Mouse (Mus musculus) macrophage (primary cell): ENCODE results near the gene Fads1. TPM values are rescaled to one million over a fixed set of nuclear protein-coding genes. Genes with fewer than 3 reads are reported as not detected.
A peak's percentile ranks its signal among the peaks of the same experiment; 100 is the strongest.

Experiments used
- H3K27ac ChIP-seq: fragments of 350-480 bp; formaldehyde crosslinking; 2 replicates; pipeline ENCODE4 v1.9.0; 2021
- H3K36me3 ChIP-seq: fragments of 350-480 bp; formaldehyde crosslinking; 2 replicates; pipeline ENCODE4 v1.9.0; 2021; ENCODE audit errors: inconsistent target
- H3K4me3 ChIP-seq: fragments of 350-480 bp; formaldehyde crosslinking; 2 replicates; pipeline ENCODE4 v1.9.0; 2021; ENCODE audit errors: inconsistent target
- H3K79me2 ChIP-seq: fragments of 350-480 bp; formaldehyde crosslinking; 2 replicates; pipeline ENCODE4 v1.9.0; 2021; ENCODE audit errors: inconsistent target
- WGBS: methylation state at CpG from one replicate; pipeline ENCODE4 v1.1.7; 2026; ENCODE audit warnings: inconsistent platforms; ENCODE audit not compliant: missing documents; 5-methylcytosine and 5-hydroxymethylcytosine counted together
- polyA plus RNA-seq: library from polyadenylated mRNA; stranded (reverse); fragments of 250-400 nt; gene quantifications from 3 replicates; pipeline ENCODE4 v1.2.4, GENCODE M21; 2018; ENCODE audit warnings: inconsistent platforms

The Fads1 gene
- polyA plus RNA-seq, 1 experiment from 2014 or later: 63.4 TPM

- 95% methylated on average over 8 of the region's 8 CpGs for WGBS
- Histone ChIP-seq H3K79me2 (peaks cover 43% of the 10 kb centered on the region), H3K27ac (no peak overlapping the region), H3K4me3 (no peak overlapping the region), H3K36me3 (peaks cover 23% of the 10 kb centered on the region; the same call in 1 of the 2 replicates)
Observed at GRCm38 (mm10) chr19:10186569-10186968, 3.9 kb downstream of the Fads1 start.

- Histone ChIP-seq H3K79me2 (peaks cover 40% of the 10 kb centered on the region), H3K36me3 (peaks cover 31% of the 10 kb centered on the region; the same call in 1 of the 2 replicates), H3K4me3 (no peak overlapping the region), H3K27ac (peak overlapping the region; percentile 24; the same call in 1 of the 2 replicates)
- WGBS: 84% methylated on average over 9 of the region's 10 CpGs
Observed at GRCm38 (mm10) chr19:10188281-10188811, 5.7 kb downstream of the Fads1 start.

- WGBS: 96% methylated on average over 6 of the region's 6 CpGs
- 0 out of 2 replicates have a peak overlapping the region, but pooled peaks have one; percentile 24 for H3K27ac ChIP-seq
- peaks cover 37% of the 10 kb centered on the region; the same call in 1 of the 2 replicates for H3K36me3 ChIP-seq
- H3K4me3 ChIP-seq: no peak overlapping the region
- H3K79me2 ChIP-seq: peaks cover 33% of the 10 kb centered on the region
Observed at GRCm38 (mm10) chr19:10189022-10189421, 6.3 kb downstream of the Fads1 start.

GRCm38 (mm10) chr19:10189940-10190339, 7.3 kb downstream of the Fads1 start:
- Histone ChIP-seq H3K79me2 (peaks cover 24% of the 10 kb centered on the region), H3K36me3 (peaks cover 47% of the 10 kb centered on the region; the same call in 1 of the 2 replicates), H3K27ac (peak overlapping the region; percentile 84), H3K4me3 (no peak overlapping the region)
- WGBS: 96% methylated on average over 8 of the region's 8 CpGs

- peaks cover 15% of the 10 kb centered on the region; the same call in 1 of the 2 replicates for H3K79me2 ChIP-seq
- WGBS: 53% methylated on average over 2 of the region's 2 CpGs
- H3K4me3 ChIP-seq: no peak overlapping the region
- H3K27ac ChIP-seq: peak overlapping the region; percentile 84
- H3K36me3 ChIP-seq: peaks cover 44% of the 10 kb centered on the region; the same call in 1 of the 2 replicates
Observed at GRCm38 (mm10) chr19:10190796-10191195, 8.1 kb downstream of the Fads1 start.

- Histone ChIP-seq H3K36me3 (peaks cover 39% of the 10 kb centered on the region; the same call in 1 of the 2 replicates), H3K4me3 (no peak overlapping the region), H3K27ac (peak overlapping the region; percentile 84), H3K79me2 (peaks cover 10% of the 10 kb centered on the region; the same call in 1 of the 2 replicates)
- WGBS: 13% methylated on average over 7 of the region's 7 CpGs
Observed at GRCm38 (mm10) chr19:10191326-10191725, 8.6 kb downstream of the Fads1 start.

- peaks cover 30% of the 10 kb centered on the region for H3K36me3 ChIP-seq
- H3K27ac ChIP-seq: no peak overlapping the region
- WGBS: 97% methylated on average over 11 of the region's 11 CpGs
- no peaks in the 10 kb centered on the region; the same call in 1 of the 2 replicates for H3K79me2 ChIP-seq
- H3K4me3 ChIP-seq: no peak overlapping the region
Observed at GRCm38 (mm10) chr19:10194337-10194736, 11.6 kb downstream of the Fads1 start.

- H3K79me2 ChIP-seq: peaks cover 5% of the 10 kb centered on the region; the same call in 1 of the 2 replicates
- WGBS: 91% methylated on average over 5 of the region's 5 CpGs
- no peak overlapping the region for H3K4me3 ChIP-seq
Observed at GRCm38 (mm10) chr19:10195252-10195651, 12.6 kb downstream of the Fads1 start.

GRCm38 (mm10) chr19:10197130-10197529, 14.4 kb downstream of the Fads1 start:
- Histone ChIP-seq H3K79me2 (peaks cover 24% of the 10 kb centered on the region), H3K4me3 (no peak overlapping the region), H3K36me3 (peaks cover 45% of the 10 kb centered on the region), H3K27ac (no peak overlapping the region)
- 100% methylated on average over 4 of the region's 4 CpGs for WGBS

More at GRCm38 (mm10) chr19:10195252-10195651, 12.6 kb downstream of the Fads1 start:
- no peak overlapping the region for H3K27ac ChIP-seq
- peaks cover 39% of the 10 kb centered on the region for H3K36me3 ChIP-seq

GRCm38 (mm10) chr19:10198286-10198685, 15.6 kb downstream of the Fads1 start:
- Histone ChIP-seq H3K79me2 (peaks cover 36% of the 10 kb centered on the region), H3K4me3 (no peak overlapping the region), H3K36me3 (peaks cover 37% of the 10 kb centered on the region), H3K27ac (no peak overlapping the region)
- WGBS: 95% methylated on average over 2 of the region's 2 CpGs

- 41% methylated on average over 3 of the region's 3 CpGs for WGBS
- peaks cover 33% of the 10 kb centered on the region for H3K36me3 ChIP-seq
- H3K4me3 ChIP-seq: no peak overlapping the region
- no peak overlapping the region for H3K27ac ChIP-seq
- H3K79me2 ChIP-seq: peaks cover 39% of the 10 kb centered on the region
Observed at GRCm38 (mm10) chr19:10198723-10199122, 16.0 kb downstream of the Fads1 start.

GRCm38 (mm10) chr19:10203146-10203847, 20.6 kb downstream of the Fads1 start:
- Histone ChIP-seq H3K79me2 (peaks cover 64% of the 10 kb centered on the region), H3K4me3 (peak overlapping the region; percentile 99), H3K27ac (peak overlapping the region; percentile 95), H3K36me3 (peaks cover 36% of the 10 kb centered on the region)
- WGBS: 3% methylated on average over 23 of the region's 23 CpGs

- WGBS: under 1% methylated on average over 40 of the region's 40 CpGs
Observed at GRCm38 (mm10) chr19:10203848-10204615, 21.3 kb downstream of the Fads1 start, which contains the start of the genes Tmem258 and Fen1. Gene Tmem258 (plus strand): TSS chr19:10204014. Gene Fen1 (minus strand): TSS chr19:10204169.

GRCm38 (mm10) chr19:10204616-10205001, 21.9 kb downstream of the Fads1 start:
- H3K4me3 ChIP-seq: peak overlapping the region; percentile 99
- WGBS: 5% methylated on average over 5 of the region's 5 CpGs
- peaks cover 44% of the 10 kb centered on the region for H3K36me3 ChIP-seq
- peak overlapping the region; percentile 95 for H3K27ac ChIP-seq
- peaks cover 64% of the 10 kb centered on the region for H3K79me2 ChIP-seq

More at GRCm38 (mm10) chr19:10203848-10204615, 21.3 kb downstream of the Fads1 start, which contains the start of the genes Tmem258 and Fen1:
- Histone ChIP-seq H3K27ac (peak within 1 kb of the TSS; percentile 95), H3K36me3 (peaks cover 43% of the 10 kb centered on the region), H3K4me3 (peak within 1 kb of the TSS; percentile 99), H3K79me2 (peaks cover 64% of the 10 kb centered on the region)
